Mouse (Mus musculus): Measurements from ENCODE around the gene Acap1.

DNA sequence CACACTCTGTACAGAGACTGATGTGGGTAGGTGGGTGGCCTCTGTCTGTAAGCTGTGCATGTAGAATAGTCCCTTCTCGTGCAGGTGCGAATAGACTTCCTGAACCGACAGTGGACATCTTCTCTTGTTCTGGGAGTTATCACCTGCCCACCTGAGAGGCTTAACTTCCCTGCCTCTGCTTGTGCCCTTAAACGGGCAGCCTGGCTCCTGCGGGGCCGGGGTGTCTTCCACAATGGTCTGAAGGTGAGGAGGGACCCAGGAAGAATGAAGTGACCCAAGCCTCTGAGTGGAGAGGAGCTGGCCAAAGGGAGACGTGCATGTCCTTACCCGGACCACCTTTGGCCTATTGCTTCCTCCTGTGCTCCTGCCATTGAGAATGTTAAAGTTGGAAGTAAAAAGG, 14.8 kb upstream of the Acap1 start:
- TF ChIP-seq CTCF (IDR thresholded peaks at IDR 0.05; ENCODE audit: low read depth, low read length) (no peak), POLR2A (IDR thresholded peaks at IDR 0.05; ENCODE audit: insufficient read depth, low read length) (no peak), EP300 (IDR thresholded peaks at IDR 0.05; ENCODE audit: insufficient read depth, low read depth, low read length) (no peak)

Measured in ES-Bruce4 (cell line).